Mouse (Mus musculus): ENCODE measurements around the gene Fam71b. TPM values are rescaled to one million over a fixed set of nuclear protein-coding genes. Genes with fewer than 3 reads are reported as not detected.
"Not testable (repeated sequence)": the region's sequence is repeated elsewhere in the genome, so short reads cannot be mapped to it uniquely, and the experiment has no call there.

Fam71b gene
- total RNA-seq, 1 experiment, result not detected

DNA sequence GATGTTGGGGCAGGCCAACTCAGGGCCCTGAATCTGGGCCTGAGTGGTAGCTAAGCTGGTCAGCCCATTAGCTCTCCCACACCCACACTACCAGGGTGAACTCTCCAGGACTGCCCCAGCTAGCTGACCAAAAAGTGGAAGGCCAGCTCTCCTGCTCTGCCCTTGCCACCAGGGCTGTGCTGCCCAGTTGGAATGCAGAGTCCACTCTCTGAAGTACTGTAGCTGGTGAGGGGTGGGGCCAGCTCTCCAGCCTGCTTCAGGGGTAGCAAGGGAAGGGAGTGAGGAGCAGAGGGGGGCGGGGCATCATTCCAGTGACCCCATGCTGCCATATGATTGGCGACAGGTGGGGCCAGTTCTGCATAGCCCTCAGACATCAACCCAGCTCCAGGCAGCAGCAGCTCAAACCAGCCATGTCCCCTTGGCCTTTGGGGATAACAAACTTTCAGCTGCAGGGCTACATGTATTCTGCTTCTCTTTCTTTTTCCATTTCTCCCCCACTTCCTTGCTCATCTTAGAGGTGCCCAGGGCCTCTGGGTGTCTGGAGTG lies 13.7 kb downstream of the Fam71b start:
- H3K27ac ChIP-seq (ENCODE audit: insufficient read depth, low read depth, low read length, poor library complexity, severe bottlenecking), result no peak overlapping the region
- in situ Hi-C loops (cut with MboI; ENCODE audit: low sequenced_read_pairs in 2 of 2, unreplicated experiment in 2 of 2), result no loop called here

DNA sequence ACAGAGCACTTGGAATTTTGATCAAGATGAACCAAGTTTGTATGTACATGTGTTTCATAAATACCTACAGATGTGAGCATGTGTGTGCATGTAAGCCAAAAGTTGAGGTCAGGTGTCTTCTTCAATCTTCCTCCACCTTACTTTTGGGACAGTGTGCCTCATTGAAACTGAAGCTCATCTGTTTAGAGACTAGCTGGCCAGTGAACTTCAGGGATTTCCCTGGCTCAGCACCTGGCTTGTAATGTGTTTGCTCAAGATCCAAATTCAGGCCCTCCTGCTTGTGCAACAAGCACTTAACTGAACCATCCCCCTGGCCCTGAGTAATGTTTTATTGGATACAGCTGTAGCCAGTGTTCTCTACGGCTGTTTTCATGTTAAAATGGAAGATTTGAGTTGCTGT lies 22.1 kb downstream of the Fam71b start:
- Histone ChIP-seq H3K9ac (ENCODE audit: insufficient read depth, low read depth, low read length, poor library complexity, severe bottlenecking) (no peak overlapping the region), H3K4me1 (ENCODE audit: control insufficient read depth in 2 of 2, insufficient read depth in 2 of 2, low read length in 2 of 2, poor library complexity in 1 of 2) (peaks cover 3 to 6% of the 10 kb centered on the region in 2 experiments; a peak in 3 of 4 replicates), H3K9me3 (ENCODE audit: control insufficient read depth, insufficient read depth, low read depth, low read length) (no peaks in the 10 kb centered on the region), H3K36me3 (ENCODE audit: control insufficient read depth, insufficient read depth, low read length, poor library complexity, severe bottlenecking) (no peaks in the 10 kb centered on the region), H3K4me3 (ENCODE audit: insufficient read depth in 1 of 2, low read depth in 1 of 2, low read length in 2 of 2, poor library complexity in 1 of 2, severe bottlenecking in 1 of 2) (no peak overlapping the region), H3K27ac (ENCODE audit: insufficient read depth, low read depth, low read length, poor library complexity, severe bottlenecking) (no peak overlapping the region)
- TF ChIP-seq MAFK (IDR thresholded peaks at IDR 0.05; ENCODE audit: insufficient read depth, low read depth, low read length) (no peak), CHD2 (IDR thresholded peaks at IDR 0.05; ENCODE audit: low read depth, low read length) (no peak), HCFC1 (IDR thresholded peaks at IDR 0.05; ENCODE audit: borderline replicate concordance, insufficient read depth, low read length) (no peak), ZNF384 (IDR thresholded peaks at IDR 0.05; ENCODE audit: low read depth, low read length) (no peak), ZC3H11A (IDR thresholded peaks at IDR 0.05; ENCODE audit: borderline replicate concordance, low read depth, low read length) (no peak)
- no peak for DNase-seq (ENCODE audit: low read depth, low spot score)
- in situ Hi-C loops (cut with MboI; ENCODE audit: low sequenced_read_pairs in 2 of 2, unreplicated experiment in 2 of 2), result no loop called here

More for the DNA sequence above, 13.7 kb downstream of the Fam71b start:
- no peak for DNase-seq (ENCODE audit: low read depth, low spot score)
- Histone ChIP-seq H3K36me3 (ENCODE audit: control insufficient read depth, insufficient read depth, low read length, poor library complexity, severe bottlenecking) (peaks cover 2% of the 10 kb centered on the region; the same call in 1 of the 2 replicates), H3K9me3 (ENCODE audit: control insufficient read depth, insufficient read depth, low read depth, low read length) (no peaks in the 10 kb centered on the region), H3K9ac (ENCODE audit: insufficient read depth, low read depth, low read length, poor library complexity, severe bottlenecking) (no peak overlapping the region), H3K4me3 (ENCODE audit: insufficient read depth in 1 of 2, low read depth in 1 of 2, low read length in 2 of 2, poor library complexity in 1 of 2, severe bottlenecking in 1 of 2) (no peak overlapping the region), H3K4me1 (ENCODE audit: control insufficient read depth in 2 of 2, insufficient read depth in 2 of 2, low read length in 2 of 2, poor library complexity in 1 of 2) (peaks cover 2 to 7% of the 10 kb centered on the region in 2 experiments; a peak in 2 of 4 replicates)
- TF ChIP-seq MAFK (IDR thresholded peaks at IDR 0.05; ENCODE audit: insufficient read depth, low read depth, low read length), result no peak
- no peak for TF ChIP-seq ZC3H11A (IDR thresholded peaks at IDR 0.05; ENCODE audit: borderline replicate concordance, low read depth, low read length)
- no peak for TF ChIP-seq CHD2 (IDR thresholded peaks at IDR 0.05; ENCODE audit: low read depth, low read length)
- TF ChIP-seq HCFC1 (IDR thresholded peaks at IDR 0.05; ENCODE audit: borderline replicate concordance, insufficient read depth, low read length), result no peak
- TF ChIP-seq ZNF384 (IDR thresholded peaks at IDR 0.05; ENCODE audit: low read depth, low read length), result no peak

DNA sequence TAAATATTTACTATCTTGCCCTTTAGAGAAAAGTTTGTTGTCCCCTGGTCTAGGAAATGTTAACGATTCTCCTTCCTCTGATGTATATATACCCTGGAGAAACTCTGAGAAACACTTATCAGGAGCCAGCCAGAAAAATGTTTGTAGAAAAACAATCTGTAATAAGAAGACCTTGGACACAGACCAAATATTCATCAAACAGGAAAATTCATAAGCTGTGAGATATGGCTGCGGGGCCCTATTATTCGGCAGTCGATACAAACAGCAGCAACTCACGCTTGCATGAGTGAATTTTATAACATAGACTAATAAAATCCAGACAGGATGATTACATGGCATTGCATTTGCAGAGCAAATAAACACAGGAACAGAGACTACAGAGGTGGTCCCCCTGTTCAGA lies 22.5 kb downstream of the Fam71b start:
- no peak overlapping the region for H3K9ac ChIP-seq (ENCODE audit: insufficient read depth, low read depth, low read length, poor library complexity, severe bottlenecking)
- no peaks in the 10 kb centered on the region for H3K9me3 ChIP-seq (ENCODE audit: control insufficient read depth, insufficient read depth, low read depth, low read length)
- H3K36me3 ChIP-seq (ENCODE audit: control insufficient read depth, insufficient read depth, low read length, poor library complexity, severe bottlenecking), result no peaks in the 10 kb centered on the region
- in situ Hi-C loops (cut with MboI; ENCODE audit: low sequenced_read_pairs in 2 of 2, unreplicated experiment in 2 of 2), result no loop called here
- H3K4me1 ChIP-seq (ENCODE audit: control insufficient read depth in 2 of 2, insufficient read depth in 2 of 2, low read length in 2 of 2, poor library complexity in 1 of 2), result peaks cover 3 to 6% of the 10 kb centered on the region in 2 experiments; a peak in 3 of 4 replicates
- TF ChIP-seq ZC3H11A (IDR thresholded peaks at IDR 0.05; ENCODE audit: borderline replicate concordance, low read depth, low read length) (no peak), CHD2 (IDR thresholded peaks at IDR 0.05; ENCODE audit: low read depth, low read length) (no peak), ZNF384 (IDR thresholded peaks at IDR 0.05; ENCODE audit: low read depth, low read length) (no peak), MAFK (IDR thresholded peaks at IDR 0.05; ENCODE audit: insufficient read depth, low read depth, low read length) (no peak), HCFC1 (IDR thresholded peaks at IDR 0.05; ENCODE audit: borderline replicate concordance, insufficient read depth, low read length) (no peak)
- H3K27ac ChIP-seq (ENCODE audit: insufficient read depth, low read depth, low read length, poor library complexity, severe bottlenecking), result no peak overlapping the region
- H3K4me3 ChIP-seq (ENCODE audit: insufficient read depth in 1 of 2, low read depth in 1 of 2, low read length in 2 of 2, poor library complexity in 1 of 2, severe bottlenecking in 1 of 2), result no peak overlapping the region
- DNase-seq (ENCODE audit: low read depth, low spot score), result no peak

- H3K9ac ChIP-seq (ENCODE audit: insufficient read depth, low read depth, low read length, poor library complexity, severe bottlenecking), result no peak overlapping the region
- no peak for DNase-seq (ENCODE audit: low read depth, low spot score)
- H3K4me3 ChIP-seq (ENCODE audit: insufficient read depth in 1 of 2, low read depth in 1 of 2, low read length in 2 of 2, poor library complexity in 1 of 2, severe bottlenecking in 1 of 2), result no peak overlapping the region
- H3K9me3 ChIP-seq (ENCODE audit: control insufficient read depth, insufficient read depth, low read depth, low read length), result no peaks in the 10 kb centered on the region
- no peaks in the 10 kb centered on the region for H3K36me3 ChIP-seq (ENCODE audit: control insufficient read depth, insufficient read depth, low read length, poor library complexity, severe bottlenecking)
- peaks cover 3 to 6% of the 10 kb centered on the region in 2 experiments; a peak in 3 of 4 replicates for H3K4me1 ChIP-seq (ENCODE audit: control insufficient read depth in 2 of 2, insufficient read depth in 2 of 2, low read length in 2 of 2, poor library complexity in 1 of 2)
- no peak for TF ChIP-seq CHD2 (IDR thresholded peaks at IDR 0.05; ENCODE audit: low read depth, low read length)
- TF ChIP-seq ZNF384 (IDR thresholded peaks at IDR 0.05; ENCODE audit: low read depth, low read length), result no peak
- TF ChIP-seq MAFK (IDR thresholded peaks at IDR 0.05; ENCODE audit: insufficient read depth, low read depth, low read length), result no peak
- no peak for TF ChIP-seq HCFC1 (IDR thresholded peaks at IDR 0.05; ENCODE audit: borderline replicate concordance, insufficient read depth, low read length)
- no peak for TF ChIP-seq ZC3H11A (IDR thresholded peaks at IDR 0.05; ENCODE audit: borderline replicate concordance, low read depth, low read length)
- no peak overlapping the region for H3K27ac ChIP-seq (ENCODE audit: insufficient read depth, low read depth, low read length, poor library complexity, severe bottlenecking)
- in situ Hi-C loops (cut with MboI; ENCODE audit: low sequenced_read_pairs in 2 of 2, unreplicated experiment in 2 of 2), result no loop called here
These were observed 24.9 kb downstream of the Fam71b start for GRCm38 (mm10) chr11:46421086-46421888.

DNA sequence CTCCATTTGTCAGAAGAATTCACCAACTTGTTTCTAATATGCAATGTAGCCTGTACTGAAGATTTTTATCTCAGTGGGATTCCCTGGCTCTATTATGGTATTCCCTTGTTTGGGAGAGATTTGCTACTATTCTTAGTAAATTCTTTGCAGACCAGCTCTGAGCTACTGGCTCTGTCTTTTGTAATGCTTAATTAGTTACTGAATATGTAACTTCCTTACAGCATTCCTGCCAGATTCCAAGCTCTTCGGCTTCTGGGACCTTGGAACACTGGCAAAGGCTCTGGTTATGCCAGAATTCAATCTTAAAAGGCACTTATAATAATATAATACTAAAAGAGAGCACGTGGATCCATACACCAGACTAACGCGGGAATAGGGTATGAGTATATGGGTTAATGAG lies 31.8 kb downstream of the Fam71b start:
- H3K4me3 ChIP-seq (ENCODE audit: insufficient read depth in 1 of 2, low read depth in 1 of 2, low read length in 2 of 2, poor library complexity in 1 of 2, severe bottlenecking in 1 of 2); H3K27ac ChIP-seq (ENCODE audit: insufficient read depth, low read depth, low read length, poor library complexity, severe bottlenecking); DNase-seq (ENCODE audit: low read depth, low spot score); H3K4me1 ChIP-seq (ENCODE audit: control insufficient read depth in 2 of 2, insufficient read depth in 2 of 2, low read length in 2 of 2, poor library complexity in 1 of 2); H3K36me3 ChIP-seq (ENCODE audit: control insufficient read depth, insufficient read depth, low read length, poor library complexity, severe bottlenecking); H3K9ac ChIP-seq (ENCODE audit: insufficient read depth, low read depth, low read length, poor library complexity, severe bottlenecking); in situ Hi-C loops (cut with MboI; ENCODE audit: low sequenced_read_pairs in 2 of 2, unreplicated experiment in 2 of 2); H3K9me3 ChIP-seq (ENCODE audit: control insufficient read depth, insufficient read depth, low read depth, low read length): not testable (repeated sequence)
